Mouse (Mus musculus): ENCODE results near the gene Igf2. TPM values are rescaled to one million over a fixed set of nuclear protein-coding genes. Genes with fewer than 3 reads are reported as not detected.

Gene Igf2
- polyA plus RNA-seq, 1 experiment from 2014 or later, result 483 TPM

- no peak for TF ChIP-seq CTCF (IDR thresholded peaks at IDR 0.05; ENCODE audit: low read depth)
- Histone ChIP-seq H3K4me1 (replicated peaks; ENCODE audit: control insufficient read depth, insufficient read depth, low read length) (0 out of 2 replicates have a peak, but pooled peaks cover 3% of the 10 kb centered on the region), H3K27ac (ENCODE audit: low read depth, low read length) (peak overlapping the region; percentile 91), H3K27me3 (replicated peaks; ENCODE audit: control insufficient read depth, insufficient read depth, low read length) (peaks cover 86% of the 10 kb centered on the region), H3K4me3 (ENCODE audit: low read depth, low read length) (peak overlapping the region; percentile 49), H3K9ac (ENCODE audit: low read depth, low read length) (peak overlapping the region; percentile 60), H3K36me3 (ENCODE audit: control insufficient read depth, insufficient read depth) (no peaks in the 10 kb centered on the region), H3K9me3 (ENCODE audit: control insufficient read depth) (no peaks in the 10 kb centered on the region), H3K4me2 (replicated peaks; ENCODE audit: low read depth) (peak overlapping the region; percentile 83)
- WGBS, result 4% methylated on average over 25 of the region's 25 CpGs
- ATAC-seq, result no peak
Observed at GRCm38 (mm10) chr7:142661046-142661445, 5.6 kb downstream of the Igf2 start.

GRCm38 (mm10) chr7:142660651-142660945, 6.0 kb downstream of the Igf2 start:
- Histone ChIP-seq H3K4me3 (ENCODE audit: low read depth, low read length) (peak overlapping the region; percentile 49), H3K4me1 (replicated peaks; ENCODE audit: control insufficient read depth, insufficient read depth, low read length) (0 out of 2 replicates have a peak, but pooled peaks cover 3% of the 10 kb centered on the region), H3K4me2 (replicated peaks; ENCODE audit: low read depth) (peak overlapping the region; percentile 83), H3K36me3 (ENCODE audit: control insufficient read depth, insufficient read depth) (no peaks in the 10 kb centered on the region), H3K9ac (ENCODE audit: low read depth, low read length) (peak overlapping the region; percentile 60), H3K9me3 (ENCODE audit: control insufficient read depth) (no peaks in the 10 kb centered on the region), H3K27me3 (replicated peaks; ENCODE audit: control insufficient read depth, insufficient read depth, low read length) (peaks cover 87% of the 10 kb centered on the region), H3K27ac (ENCODE audit: low read depth, low read length) (peak overlapping the region; percentile 91)
- 1% methylated on average over 29 of the region's 29 CpGs for WGBS
- peak; percentile 26; the same call in 1 of the 2 replicates for ATAC-seq
- no peak for TF ChIP-seq CTCF (IDR thresholded peaks at IDR 0.05; ENCODE audit: low read depth)

GRCm38 (mm10) chr7:142659767-142660650, 6.6 kb downstream of the Igf2 start:
- Histone ChIP-seq H3K4me3 (ENCODE audit: low read depth, low read length) (peak overlapping the region; percentile 49), H3K9me3 (ENCODE audit: control insufficient read depth) (no peaks in the 10 kb centered on the region), H3K9ac (ENCODE audit: low read depth, low read length) (peak overlapping the region; percentile 60), H3K36me3 (ENCODE audit: control insufficient read depth, insufficient read depth) (no peaks in the 10 kb centered on the region), H3K27me3 (replicated peaks; ENCODE audit: control insufficient read depth, insufficient read depth, low read length) (peaks cover 83% of the 10 kb centered on the region), H3K4me2 (replicated peaks; ENCODE audit: low read depth) (peak overlapping the region; percentile 83), H3K27ac (ENCODE audit: low read depth, low read length) (peak overlapping the region; percentile 91), H3K4me1 (replicated peaks; ENCODE audit: control insufficient read depth, insufficient read depth, low read length) (0 out of 2 replicates have a peak, but pooled peaks cover 3% of the 10 kb centered on the region)
- no peak for TF ChIP-seq CTCF (IDR thresholded peaks at IDR 0.05; ENCODE audit: low read depth)
- ATAC-seq, result peak; percentile 55
- 2% methylated on average over 42 of the region's 43 CpGs for WGBS

GRCm38 (mm10) chr7:142659181-142659681, 7.4 kb downstream of the Igf2 start:
- Histone ChIP-seq H3K36me3 (ENCODE audit: control insufficient read depth, insufficient read depth) (peaks cover 5% of the 10 kb centered on the region), H3K9ac (ENCODE audit: low read depth, low read length) (peak overlapping the region; percentile 60), H3K4me3 (ENCODE audit: low read depth, low read length) (peak overlapping the region; percentile 49), H3K4me2 (replicated peaks; ENCODE audit: low read depth) (peak overlapping the region; percentile 83), H3K9me3 (ENCODE audit: control insufficient read depth) (no peaks in the 10 kb centered on the region), H3K4me1 (replicated peaks; ENCODE audit: control insufficient read depth, insufficient read depth, low read length) (0 out of 2 replicates have a peak, but pooled peaks cover 3% of the 10 kb centered on the region), H3K27me3 (replicated peaks; ENCODE audit: control insufficient read depth, insufficient read depth, low read length) (peaks cover 82% of the 10 kb centered on the region), H3K27ac (ENCODE audit: low read depth, low read length) (peak overlapping the region; percentile 91)
- ATAC-seq, result peak; percentile 80
- no peak for TF ChIP-seq CTCF (IDR thresholded peaks at IDR 0.05; ENCODE audit: low read depth)
- WGBS, result 2% methylated on average over 43 of the region's 70 CpGs

- H3K4me1 ChIP-seq (replicated peaks; ENCODE audit: control insufficient read depth, insufficient read depth, low read length), result 0 out of 2 replicates have a peak, but pooled peaks cover 3% of the 10 kb centered on the region
- H3K4me3 ChIP-seq (ENCODE audit: low read depth, low read length), result peak overlapping the region; percentile 49
- 1% methylated on average over 37 of the region's 40 CpGs for WGBS
- peaks cover 8% of the 10 kb centered on the region for H3K36me3 ChIP-seq (ENCODE audit: control insufficient read depth, insufficient read depth)
- peak overlapping the region; percentile 54 for H3K9ac ChIP-seq (ENCODE audit: low read depth, low read length)
- peak overlapping the region; percentile 83 for H3K4me2 ChIP-seq (replicated peaks; ENCODE audit: low read depth)
- H3K9me3 ChIP-seq (ENCODE audit: control insufficient read depth), result no peaks in the 10 kb centered on the region
- TF ChIP-seq CTCF (IDR thresholded peaks at IDR 0.05; ENCODE audit: low read depth), result no peak
- peaks cover 80% of the 10 kb centered on the region for H3K27me3 ChIP-seq (replicated peaks; ENCODE audit: control insufficient read depth, insufficient read depth, low read length)
- ATAC-seq, result peak; percentile 1; the same call in 1 of the 2 replicates
- peak overlapping the region; percentile 91 for H3K27ac ChIP-seq (ENCODE audit: low read depth, low read length)
Observed at GRCm38 (mm10) chr7:142658681-142659180, 7.9 kb downstream of the Igf2 start.
